Mouse (Mus musculus) megakaryocyte, embryonic 14.5 days (primary cell): ENCODE measurements around the gene Ick. TPM values are rescaled to one million over a fixed set of nuclear protein-coding genes. Genes with fewer than 3 reads are reported as not detected.
A peak's percentile ranks its signal among the peaks of the same experiment; 100 is the strongest.
"Not testable (repeated sequence)": the region's sequence is repeated elsewhere in the genome, so short reads cannot be mapped to it uniquely, and the experiment has no call there.

ENCODE experiments used
- H3K27me3 ChIP-seq: replicated peaks from 2 replicates; pipeline ENCODE3; 2012; ENCODE audit warnings: inconsistent platforms
- H3K36me3 ChIP-seq: replicated peaks from 2 replicates; pipeline ENCODE3; 2012; ENCODE audit warnings: low read length, inconsistent platforms, mixed read lengths
- H3K4me1 ChIP-seq: 2 replicates; pipeline ENCODE4 v1.6.1; 2012; ENCODE audit warnings: inconsistent platforms
- H3K4me3 ChIP-seq: replicated peaks from 2 replicates; pipeline ENCODE3; 2012; ENCODE audit warnings: moderate library complexity, mild to moderate bottlenecking, inconsistent platforms
- H3K9me3 ChIP-seq: 2 replicates; pipeline ENCODE4 v1.6.1; 2012; ENCODE audit warnings: inconsistent platforms
- FLI1 ChIP-seq: IDR thresholded peaks from 2 replicates; pipeline ENCODE4 v1.6.1; 2012; ENCODE audit warnings: low read length, inconsistent platforms, mixed read lengths
- GATA1 ChIP-seq: IDR thresholded peaks from 3 replicates; pipeline ENCODE4 v1.6.1; 2012; ENCODE audit warnings: mixed read lengths, low read length, inconsistent platforms, borderline replicate concordance
- polyA plus RNA-seq: library from polyadenylated mRNA; stranded (reverse); fragments of >175 nt; gene quantifications from 2 replicates; pipeline ENCODE4 v1.2.3, GENCODE M21; 2012; ENCODE audit warnings: low replicate concordance; ENCODE audit not compliant: insufficient read depth

Gene Ick
- polyA plus RNA-seq, 1 experiment: 23.0 TPM

DNA sequence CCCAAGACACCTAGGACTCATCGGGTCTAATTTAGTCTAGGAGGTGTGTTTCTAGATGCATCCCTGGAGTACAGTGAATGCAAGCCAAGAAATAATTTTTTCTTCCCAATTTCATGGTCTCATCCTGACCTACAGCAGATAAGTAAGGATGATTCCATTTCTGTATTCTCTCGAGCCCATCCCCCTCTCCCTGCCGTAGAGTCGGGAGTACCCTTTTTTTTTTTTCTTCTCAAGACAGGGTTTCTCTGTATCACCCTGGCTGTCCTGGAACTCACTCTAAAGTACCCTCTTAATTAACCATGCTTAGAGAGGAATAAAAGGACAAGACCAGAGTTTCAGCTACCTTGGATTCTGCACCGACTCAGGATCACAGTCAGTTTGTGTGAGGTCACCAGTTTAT is 69.2 kb downstream of the Ick start:
- Histone ChIP-seq H3K36me3 (no peaks in the 10 kb centered on the region), H3K4me1 (peaks cover 8% of the 10 kb centered on the region), H3K9me3 (no peaks in the 10 kb centered on the region), H3K4me3 (no peak overlapping the region), H3K27me3 (no peaks in the 10 kb centered on the region)
- TF ChIP-seq FLI1: no peak
- no peak for TF ChIP-seq GATA1

GRCm38 (mm10) chr9:78179071-78179470 is 70.1 kb downstream of the Ick start:
- Histone ChIP-seq H3K27me3 (no peaks in the 10 kb centered on the region), H3K36me3 (no peaks in the 10 kb centered on the region), H3K4me3 (no peak overlapping the region), H3K9me3 (no peaks in the 10 kb centered on the region), H3K4me1 (peaks cover 8% of the 10 kb centered on the region)
- TF ChIP-seq FLI1 (no peak), GATA1 (no peak)

DNA sequence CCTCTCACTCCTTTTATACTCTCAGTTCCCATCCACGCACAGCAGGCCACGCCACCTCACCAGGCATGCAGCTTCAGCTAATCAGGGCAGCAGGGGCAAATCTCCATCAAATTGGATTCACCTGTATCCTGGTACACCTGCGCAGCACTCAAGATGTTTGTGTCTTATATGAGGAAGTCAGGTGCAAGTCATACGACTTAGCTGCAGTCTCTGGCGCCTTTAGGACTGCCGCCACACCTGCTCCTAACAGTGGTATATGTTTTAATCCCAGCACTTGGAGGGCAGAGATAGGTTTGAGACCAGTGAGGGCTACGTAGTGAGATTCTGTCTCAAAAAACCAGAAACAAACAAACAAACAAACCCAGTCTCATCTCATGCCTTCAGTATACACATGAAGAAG is 73.5 kb downstream of the Ick start, which contains the start of gene Gsta4:
Gene Gsta4, plus strand, starts transcription at position 301 of the 400 bp plus-strand sequence.
- not testable (repeated sequence) for H3K4me1 ChIP-seq, H3K27me3 ChIP-seq, H3K9me3 ChIP-seq, H3K4me3 ChIP-seq, H3K36me3 ChIP-seq

- no peak for TF ChIP-seq FLI1
- no peak for TF ChIP-seq GATA1
- H3K9me3 ChIP-seq: no peaks in the 10 kb centered on the region
- H3K27me3 ChIP-seq: peaks cover 7% of the 10 kb centered on the region
These were observed 76.7 kb downstream of the Ick start for GRCm38 (mm10) chr9:78185686-78186085.

GRCm38 (mm10) chr9:78188910-78189309 is 79.9 kb downstream of the Ick start:
- Histone ChIP-seq H3K4me3 (no peak overlapping the region), H3K27me3 (peaks cover 11% of the 10 kb centered on the region), H3K4me1 (peaks cover 23% of the 10 kb centered on the region), H3K36me3 (no peaks in the 10 kb centered on the region), H3K9me3 (no peaks in the 10 kb centered on the region)
- TF ChIP-seq GATA1 (no peak), FLI1 (no peak)

More at GRCm38 (mm10) chr9:78185686-78186085, 76.7 kb downstream of the Ick start:
- Histone ChIP-seq H3K4me1 (peaks cover 10% of the 10 kb centered on the region; the same call in 1 of the 2 replicates), H3K36me3 (no peaks in the 10 kb centered on the region), H3K4me3 (no peak overlapping the region)

DNA sequence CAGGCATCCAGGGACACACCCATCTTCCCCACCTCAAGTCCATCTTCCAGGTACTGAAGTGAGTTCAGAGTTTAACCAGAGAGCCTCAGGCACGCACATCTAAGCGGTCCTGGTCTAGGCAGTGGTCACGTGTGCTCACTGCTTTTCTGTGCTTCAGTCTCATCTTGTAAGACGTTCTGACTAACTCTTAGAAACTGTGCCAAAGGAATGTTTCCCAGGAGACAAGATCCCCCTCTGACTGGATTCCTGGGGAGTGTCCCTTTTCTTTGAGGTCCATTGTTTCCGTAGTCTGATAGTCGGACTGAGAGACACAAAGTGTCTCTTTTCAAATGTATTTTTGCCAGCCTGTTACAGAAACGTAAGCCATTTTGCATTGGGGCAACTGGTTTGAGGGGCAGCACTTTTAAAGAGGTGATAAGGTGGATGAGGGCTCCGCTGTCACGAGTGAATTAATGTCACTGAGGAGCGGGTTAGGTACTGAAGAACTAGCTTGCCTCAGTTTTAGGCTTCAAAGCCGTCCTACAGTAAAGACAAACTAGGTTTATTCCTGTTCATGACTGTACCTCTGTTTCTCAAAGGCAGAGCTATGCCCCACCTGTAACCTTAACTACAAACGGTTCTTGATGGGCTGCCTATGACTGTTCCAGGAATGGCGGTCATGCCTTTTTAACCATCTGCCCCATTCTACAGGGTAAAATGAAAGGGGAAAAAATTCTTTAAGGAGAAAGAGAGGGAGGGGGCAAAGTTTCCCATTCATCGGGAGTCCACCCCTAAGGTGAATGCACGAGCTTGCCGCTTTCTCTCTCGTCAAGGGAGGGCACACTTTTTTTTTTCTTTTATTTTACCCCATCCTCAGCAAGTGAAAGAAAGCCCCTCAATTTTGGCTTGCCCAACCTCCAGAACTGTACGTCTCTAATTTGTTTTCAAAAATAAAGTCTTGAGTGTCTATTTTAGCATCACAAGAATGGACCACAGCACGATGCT is 82.0 kb downstream of the Ick start:
- no peaks in the 10 kb centered on the region for H3K36me3 ChIP-seq
- H3K4me1 ChIP-seq: peaks cover 23% of the 10 kb centered on the region
- H3K9me3 ChIP-seq: no peaks in the 10 kb centered on the region
- peaks cover 14% of the 10 kb centered on the region for H3K27me3 ChIP-seq
- H3K4me3 ChIP-seq: peak overlapping the region; percentile 91
- no peak for TF ChIP-seq FLI1
- TF ChIP-seq GATA1: no peak

GRCm38 (mm10) chr9:78191736-78192135 is 82.7 kb downstream of the Ick start:
- peaks cover 23% of the 10 kb centered on the region for H3K4me1 ChIP-seq
- no peak for TF ChIP-seq FLI1
- no peak for TF ChIP-seq GATA1

GRCm38 (mm10) chr9:78193902-78194597 is 85.1 kb downstream of the Ick start:
- H3K9me3 ChIP-seq: no peaks in the 10 kb centered on the region
- H3K36me3 ChIP-seq: no peaks in the 10 kb centered on the region
- peaks cover 10% of the 10 kb centered on the region for H3K27me3 ChIP-seq
- TF ChIP-seq GATA1: no peak
- no peak for TF ChIP-seq FLI1
- no peak overlapping the region for H3K4me3 ChIP-seq
- H3K4me1 ChIP-seq: peaks cover 20% of the 10 kb centered on the region

More at GRCm38 (mm10) chr9:78191736-78192135, 82.7 kb downstream of the Ick start:
- Histone ChIP-seq H3K27me3 (peaks cover 11% of the 10 kb centered on the region), H3K4me3 (peak overlapping the region; percentile 91), H3K36me3 (no peaks in the 10 kb centered on the region), H3K9me3 (no peaks in the 10 kb centered on the region)

DNA sequence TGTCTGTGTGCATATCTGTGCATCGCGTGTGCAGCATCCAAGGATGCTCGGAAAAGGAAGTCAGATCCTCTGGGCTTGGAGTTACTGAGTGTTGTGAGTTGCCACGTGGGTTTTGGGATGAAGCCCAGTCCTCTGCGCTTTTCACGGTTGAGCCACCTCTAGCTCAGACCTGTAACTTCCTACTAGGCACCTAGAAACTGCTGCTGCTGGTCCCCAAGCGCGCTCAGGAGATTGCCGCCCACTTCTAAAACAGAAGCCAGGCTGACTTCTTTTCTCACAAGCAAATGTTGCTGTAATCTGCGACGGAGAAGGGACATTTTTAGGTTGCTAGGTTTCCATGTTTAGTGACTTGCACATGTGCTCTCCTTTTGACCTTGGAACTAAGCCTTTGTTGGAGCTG is 86.0 kb downstream of the Ick start:
- Histone ChIP-seq H3K4me1 (peaks cover 18% of the 10 kb centered on the region), H3K27me3 (peaks cover 11% of the 10 kb centered on the region), H3K9me3 (no peaks in the 10 kb centered on the region), H3K4me3 (no peak overlapping the region), H3K36me3 (no peaks in the 10 kb centered on the region)
- no peak for TF ChIP-seq GATA1
- no peak for TF ChIP-seq FLI1

GRCm38 (mm10) chr9:78197801-78198200 is 88.8 kb downstream of the Ick start:
- Histone ChIP-seq H3K4me1 (no peaks in the 10 kb centered on the region; the same call in 1 of the 2 replicates), H3K36me3 (no peaks in the 10 kb centered on the region), H3K9me3 (no peaks in the 10 kb centered on the region), H3K27me3 (peaks cover 13% of the 10 kb centered on the region), H3K4me3 (no peak overlapping the region)
- TF ChIP-seq FLI1 (no peak), GATA1 (no peak)
